Mouse (Mus musculus): ENCODE results near the gene Myo3b. TPM values are rescaled to one million over a fixed set of nuclear protein-coding genes. Genes with fewer than 3 reads are reported as not detected.
"Not testable (repeated sequence)": the region's sequence is repeated elsewhere in the genome, so short reads cannot be mapped to it uniquely, and the experiment has no call there.

Myo3b gene
- total RNA-seq, 2 experiments from 2014 or later = not detected

DNA sequence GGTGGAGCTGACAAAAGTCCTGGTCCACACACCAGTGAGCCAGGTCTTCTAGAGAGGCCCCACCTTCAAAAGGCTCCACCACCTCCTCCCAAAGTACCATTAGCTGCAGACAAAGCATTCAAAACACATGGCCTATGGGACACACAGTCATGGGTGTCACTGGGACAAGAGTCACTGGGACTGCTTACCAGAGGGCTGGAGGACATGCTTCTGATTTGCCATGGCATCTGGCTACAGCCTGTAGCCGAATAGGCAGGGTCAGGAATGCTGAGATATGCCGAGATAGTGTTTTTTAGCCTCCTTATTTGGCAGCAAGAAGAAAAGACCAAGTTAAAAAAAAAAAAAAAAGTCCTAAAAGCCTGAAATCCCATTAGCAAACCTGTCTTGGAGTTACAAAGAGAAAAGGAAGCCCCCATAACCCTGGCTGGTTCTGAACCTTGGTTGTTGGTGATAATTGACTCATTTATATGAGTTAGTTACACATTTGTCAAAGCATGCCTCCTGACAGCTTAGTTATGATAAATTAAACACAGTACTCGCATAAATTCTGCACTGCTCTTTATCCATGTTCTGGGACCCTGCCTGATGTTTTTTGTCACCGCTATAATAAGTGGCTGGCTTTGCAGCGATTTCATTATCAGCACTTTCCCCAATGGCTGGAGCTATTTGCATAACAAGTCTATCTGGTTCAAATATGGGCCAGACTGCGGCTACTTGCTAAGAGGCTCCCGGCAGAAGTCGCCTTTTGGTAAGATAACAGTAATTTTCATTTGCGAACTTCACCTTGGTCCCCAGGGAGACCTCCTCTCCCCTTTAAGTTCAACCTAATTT is 156.7 kb downstream of the Myo3b start:
- no peak for DNase-seq (ENCODE audit: low spot score)

GRCm38 (mm10) chr2:70201796-70202555 is 163.1 kb downstream of the Myo3b start:
- DNase-seq (ENCODE audit: low spot score) = no peak

- DNase-seq (ENCODE audit: low spot score) = no peak
Measured at GRCm38 (mm10) chr2:70202578-70203167, 163.7 kb downstream of the Myo3b start.

GRCm38 (mm10) chr2:70208411-70208810 is 169.5 kb downstream of the Myo3b start:
- no peak for DNase-seq (ENCODE audit: low spot score)

DNA sequence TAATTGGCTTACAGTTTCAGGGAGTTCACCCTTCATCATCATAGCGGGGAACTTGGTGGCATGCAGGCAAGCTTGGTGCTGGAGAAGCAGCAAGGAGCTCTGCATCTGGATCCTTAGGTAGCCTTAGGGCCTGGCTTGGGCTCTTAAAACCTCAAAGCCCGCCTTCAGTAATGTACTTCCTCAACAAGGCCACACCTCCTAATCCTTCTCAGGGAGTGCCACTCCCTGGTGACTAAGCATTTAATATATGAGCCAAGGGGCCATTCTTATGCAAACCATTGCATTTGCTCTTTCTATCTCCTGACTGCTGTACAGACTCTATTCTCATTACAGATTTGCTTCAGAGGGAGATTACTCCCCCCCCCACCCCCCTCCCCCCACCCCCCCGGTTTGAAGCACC is 170.9 kb downstream of the Myo3b start:
- DNase-seq (ENCODE audit: low spot score) = no peak

GRCm38 (mm10) chr2:70210427-70211332 is 171.8 kb downstream of the Myo3b start:
- DNase-seq (ENCODE audit: low spot score) = no peak

DNA sequence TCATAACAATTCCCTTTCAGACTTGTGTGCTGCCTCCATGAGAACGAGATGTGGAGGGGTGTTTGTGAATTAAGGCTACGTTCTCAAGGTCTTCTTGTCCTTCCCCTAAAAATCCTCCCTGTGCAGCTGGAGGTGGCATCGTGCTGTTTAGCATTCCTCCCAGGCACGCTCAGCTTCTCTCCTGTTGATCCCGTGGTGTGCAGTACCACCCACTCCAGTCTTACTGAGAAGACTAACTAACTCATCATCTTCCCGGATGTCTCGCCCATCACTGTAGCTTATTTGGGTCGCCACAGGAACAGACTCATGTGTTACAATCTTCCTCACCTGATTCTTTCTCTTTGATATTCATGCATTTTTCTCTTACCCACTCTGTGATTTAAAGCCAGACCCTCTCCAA is 175.5 kb downstream of the Myo3b start:
- no peak for DNase-seq (ENCODE audit: low spot score)

GRCm38 (mm10) chr2:70217800-70218199 is 178.9 kb downstream of the Myo3b start:
- DNase-seq (ENCODE audit: low spot score) = no peak

GRCm38 (mm10) chr2:70218469-70218868 is 179.5 kb downstream of the Myo3b start:
- DNase-seq (ENCODE audit: low spot score) = no peak

DNA sequence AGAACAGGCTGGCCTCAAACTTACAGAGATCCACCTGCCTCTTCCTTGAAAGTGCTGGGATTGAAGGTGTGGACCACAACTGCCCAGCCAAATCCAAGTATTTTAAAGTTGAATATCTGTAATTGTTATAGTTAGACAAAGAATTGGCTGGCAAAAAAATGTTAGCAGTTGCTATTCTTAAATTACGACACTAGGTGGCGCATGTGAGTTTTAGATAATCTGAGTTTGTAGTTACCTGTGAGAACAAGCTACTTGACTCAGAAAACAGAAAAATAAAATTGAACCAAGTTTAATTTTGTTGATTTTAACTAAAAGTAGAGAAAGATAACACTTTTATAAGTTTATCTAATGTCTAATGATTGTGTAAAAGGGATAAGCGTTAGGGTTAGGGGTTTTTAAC is 187.8 kb downstream of the Myo3b start:
- no peak for DNase-seq (ENCODE audit: low spot score)

DNA sequence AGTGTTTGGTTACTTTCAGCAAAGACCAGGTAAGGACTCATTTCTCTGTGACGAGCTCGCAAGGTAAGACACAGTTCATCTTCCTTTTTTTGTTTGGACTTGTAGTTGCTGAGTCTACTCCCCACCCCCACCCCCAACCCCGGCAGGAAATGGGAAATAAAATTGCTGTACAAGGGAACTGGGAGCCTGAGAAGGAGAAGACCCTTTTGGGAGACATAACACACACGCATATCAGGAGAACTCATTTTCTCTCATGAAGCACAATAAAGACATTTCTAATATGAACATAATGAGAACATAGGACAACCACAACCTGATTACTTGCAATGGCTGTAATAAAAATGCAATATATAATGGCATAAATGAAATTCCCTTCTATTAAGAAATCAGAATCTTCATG is 195.5 kb downstream of the Myo3b start:
- not testable (repeated sequence) for DNase-seq (ENCODE audit: low spot score)

- no peak for DNase-seq (ENCODE audit: low spot score)
Measured at GRCm38 (mm10) chr2:70245981-70246380, 207.1 kb downstream of the Myo3b start.

DNA sequence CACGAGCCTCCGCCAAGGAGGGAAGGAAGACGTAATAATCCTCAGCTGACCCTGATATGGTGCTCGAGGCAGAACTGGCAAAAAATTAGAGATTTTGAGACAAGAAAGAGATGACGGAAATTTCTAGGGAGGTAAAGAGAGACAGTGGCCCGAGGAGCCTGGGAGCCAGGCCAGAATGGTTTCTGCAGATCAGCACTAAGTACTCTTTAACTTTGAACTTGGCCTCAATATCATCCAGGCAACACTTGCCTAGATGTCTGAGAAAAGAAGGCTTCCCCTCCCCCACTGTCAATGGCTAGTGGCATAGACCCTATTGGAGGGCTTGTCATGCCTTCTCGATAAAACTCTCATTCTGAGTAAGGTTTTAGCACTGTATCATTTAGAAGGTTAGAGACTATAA is 209.7 kb downstream of the Myo3b start:
- no peak for DNase-seq (ENCODE audit: low spot score)

- no peak for DNase-seq (ENCODE audit: low spot score)
Measured at GRCm38 (mm10) chr2:70249872-70250271, 210.9 kb downstream of the Myo3b start.

- DNase-seq (ENCODE audit: low spot score) = no peak
Measured at GRCm38 (mm10) chr2:70251256-70251655, 212.3 kb downstream of the Myo3b start.

GRCm38 (mm10) chr2:70259357-70260000 is 220.6 kb downstream of the Myo3b start:
- no peak for DNase-seq (ENCODE audit: low spot score)

GRCm38 (mm10) chr2:70260646-70261195 is 221.8 kb downstream of the Myo3b start:
- no peak for DNase-seq (ENCODE audit: low spot score)

DNA sequence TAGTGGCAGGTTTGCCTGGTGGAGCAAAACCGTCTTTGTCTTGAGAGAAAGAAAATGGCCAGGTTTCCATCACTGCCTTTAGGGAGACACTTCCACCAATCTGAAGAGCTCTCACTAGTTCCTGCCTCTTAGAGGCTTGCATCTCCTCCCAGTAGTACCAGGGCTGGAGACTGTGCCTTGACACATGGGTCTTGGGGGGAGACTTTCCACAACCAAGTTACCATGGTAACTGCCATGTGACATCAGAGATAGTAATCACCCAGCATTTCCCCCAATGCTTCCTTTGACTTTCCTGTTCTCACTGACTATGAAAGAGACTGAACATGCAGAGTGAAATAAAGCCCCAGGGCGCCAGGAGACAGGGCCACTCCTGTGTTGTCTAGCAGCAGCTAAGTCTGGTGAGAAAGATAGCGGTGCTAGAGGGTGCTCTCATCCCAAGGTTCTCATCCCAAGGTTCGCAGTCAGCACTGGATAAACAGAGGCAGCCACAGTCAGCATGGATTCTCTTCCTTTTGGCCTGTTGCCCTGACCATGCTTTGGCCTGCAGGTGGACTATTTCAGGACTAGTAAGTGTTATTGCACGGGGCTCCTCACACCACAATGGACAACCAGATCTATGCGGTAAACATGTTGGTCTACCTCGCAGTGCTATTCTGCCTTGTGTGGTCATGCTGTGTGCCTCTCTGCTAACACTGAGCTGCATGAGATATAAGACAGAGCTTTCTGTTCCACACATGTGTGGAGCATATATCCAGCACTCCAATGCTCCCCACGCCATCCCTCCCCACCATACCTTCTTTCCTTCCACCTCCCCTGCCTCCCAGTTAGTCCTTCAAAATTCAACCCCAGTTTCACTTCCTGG is 223.0 kb downstream of the Myo3b start:
- no peak for DNase-seq (ENCODE audit: low spot score)

DNA sequence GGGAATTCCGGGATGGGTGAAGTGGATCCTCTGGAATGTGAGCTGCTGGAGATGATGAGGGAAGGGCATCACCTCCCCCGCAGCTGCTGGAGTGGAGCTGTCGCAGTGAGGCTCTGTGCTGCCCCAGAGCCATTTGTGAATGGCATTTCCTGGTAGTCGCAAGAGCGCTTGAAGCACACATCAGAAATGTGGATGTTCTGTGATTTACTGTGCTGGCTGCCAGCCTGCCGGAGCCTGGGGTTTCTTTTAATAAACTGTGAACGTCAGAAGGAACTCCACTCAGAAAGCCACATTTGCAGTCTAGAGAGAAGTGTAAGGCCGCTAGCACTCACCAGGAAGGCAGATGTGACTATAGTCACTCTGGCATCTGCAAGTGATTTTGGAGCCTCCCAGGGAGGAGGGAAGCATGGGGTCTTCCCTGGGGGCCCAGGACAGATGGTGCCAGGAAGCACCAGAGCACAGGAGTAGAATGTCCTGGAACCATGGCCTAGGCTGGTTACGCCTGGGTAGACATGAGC is 223.7 kb downstream of the Myo3b start:
- DNase-seq (ENCODE audit: low spot score) = no peak

Data from gastrocnemius, adult 18-20 months (tissue).